21 mouse cellular contexts compared by ENCODE assay signal in the genomic region with DNA sequence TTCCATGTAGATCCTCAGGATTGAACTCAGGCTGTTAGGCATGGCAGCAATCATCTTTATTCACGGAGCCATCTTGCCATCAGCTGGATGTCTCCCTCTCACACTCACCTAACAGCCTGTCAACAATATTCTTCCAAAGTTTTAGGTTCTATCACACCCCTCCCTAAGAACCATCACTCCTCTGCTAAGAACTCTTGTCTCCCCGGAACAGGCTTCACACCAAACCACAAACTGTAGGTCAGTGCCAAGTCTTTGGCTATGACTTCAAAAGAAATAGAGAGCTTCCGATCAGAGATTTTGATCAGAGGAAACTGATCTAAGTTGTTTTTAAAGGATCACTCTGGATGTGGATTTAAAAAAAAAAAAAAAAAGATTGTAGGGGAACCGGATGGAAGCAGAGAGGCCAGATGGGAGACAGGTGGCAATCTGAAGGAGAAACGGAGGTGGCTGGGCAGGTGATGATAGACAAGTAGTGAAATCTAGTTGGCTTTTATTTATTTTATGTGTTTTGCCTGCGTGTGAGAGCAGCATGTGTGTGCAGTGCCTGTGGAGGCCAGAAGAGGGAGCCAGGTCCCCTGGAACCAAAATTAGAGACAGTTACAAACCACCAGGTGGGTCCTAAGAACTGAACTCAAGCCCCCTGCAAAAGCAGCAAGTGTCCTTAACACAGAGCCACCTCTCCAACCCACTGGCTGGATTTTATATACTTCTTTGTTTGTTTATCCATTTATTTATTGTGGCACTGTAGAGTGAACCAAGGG. TPM values are rescaled to one million over a fixed set of nuclear protein-coding genes. Genes with fewer than 3 reads are reported as not detected.
DNase-seq lines count a peak whose midpoint lies in the region; ATAC-seq and TF ChIP-seq lines count a peak whose summit lies in the region.
"Had no signal": no experiment of that assay in that cellular context is flagged by ENCODE, and none has a peak within 500 bp of the region (broad histone marks: within the 10 kb centered on the region; RNA-seq: fewer than 3 reads in every experiment).

No protein-coding gene starts in this region.

- no peaks in the 10 kb centered on the region for H3K4me1 ChIP-seq in hindbrain, postnatal 0 days (ENCODE audit: insufficient read depth, low read length)
- 0 out of 2 replicates have a peak, but pooled peaks cover 3% of the 10 kb centered on the region for H3K4me1 ChIP-seq in hindbrain, embryonic 13.5 days (replicated peaks)
- H3K4me1 ChIP-seq in lung, adult 2 months (ENCODE audit: control insufficient read depth, insufficient read depth, low read length): peaks cover 5% of the 10 kb centered on the region
- H3K4me1 ChIP-seq in small intestine, adult 2 months (ENCODE audit: control insufficient read depth, insufficient read depth, insufficient read length, low read length): no peaks in the 10 kb centered on the region
- H3K4me1 ChIP-seq: embryonic facial prominence, embryonic 12.5 days; neural tube, embryonic 15.5 days had no signal

- DNase-seq in hindbrain, postnatal 0 days (ENCODE audit: low spot score): no peak
- no peak for DNase-seq in lung, adult 2 months
- no peak for DNase-seq in lung, postnatal 25 days (ENCODE audit: low spot score)
- DNase-seq in R1 (ENCODE audit: low read depth, low spot score): peak; percentile 61
- no peak for DNase-seq in retina, embryonic 14.5 days (ENCODE audit: low spot score)
- DNase-seq in ovary, adult 18-20 months (ENCODE audit: low spot score): no peak
- DNase-seq: cerebellum, adult 11-12 months; gastrocnemius, postnatal 36 days; right cerebral cortex, adult 18-20 months; spleen, adult 18-20 months; thymus, postnatal 36 days had no signal

- H3K9ac ChIP-seq in hindbrain, postnatal 0 days (replicated peaks; ENCODE audit: low read length): no peak overlapping the region
- H3K9ac ChIP-seq in hindbrain, embryonic 13.5 days: no peak overlapping the region
- H3K9ac ChIP-seq: embryonic facial prominence, embryonic 12.5 days; intestine, embryonic 15.5 days; limb, embryonic 12.5 days; lung, embryonic 15.5 days; neural tube, embryonic 15.5 days; stomach, embryonic 15.5 days had no signal

- H3K9me3 ChIP-seq in hindbrain, postnatal 0 days (ENCODE audit: low read length): no peaks in the 10 kb centered on the region
- H3K9me3 ChIP-seq in hindbrain, embryonic 13.5 days: no peaks in the 10 kb centered on the region; the same call in 1 of the 2 replicates
- H3K9me3 ChIP-seq: embryonic facial prominence, embryonic 12.5 days; hindbrain, embryonic 10.5 days; intestine, embryonic 15.5 days; limb, embryonic 12.5 days; lung, embryonic 15.5 days; neural tube, embryonic 15.5 days; stomach, embryonic 15.5 days had no signal

- no peak for TF ChIP-seq POLR2A in lung, adult 2 months (IDR thresholded peaks at IDR 0.05; ENCODE audit: borderline replicate concordance, extremely low read depth, low read depth, low read length)
- no peak for TF ChIP-seq POLR2A in small intestine, adult 2 months (IDR thresholded peaks at IDR 0.05; ENCODE audit: low read depth, low read length)

- no peak overlapping the region for H3K27ac ChIP-seq in hindbrain, postnatal 0 days
- no peak overlapping the region for H3K27ac ChIP-seq in hindbrain, embryonic 13.5 days
- no peak overlapping the region for H3K27ac ChIP-seq in small intestine, adult 2 months (ENCODE audit: insufficient read depth, low read depth, low read length)
- H3K27ac ChIP-seq: embryonic facial prominence, embryonic 12.5 days; hindbrain, embryonic 10.5 days; intestine, embryonic 15.5 days; limb, embryonic 12.5 days; lung, embryonic 15.5 days; neural tube, embryonic 15.5 days; stomach, embryonic 15.5 days had no signal

- no peaks in the 10 kb centered on the region for H3K36me3 ChIP-seq in hindbrain, postnatal 0 days (ENCODE audit: insufficient read depth, low read length)
- no peaks in the 10 kb centered on the region for H3K36me3 ChIP-seq in hindbrain, embryonic 13.5 days
- no peaks in the 10 kb centered on the region for H3K36me3 ChIP-seq in small intestine, adult 2 months (ENCODE audit: control insufficient read depth, insufficient read depth, low read length)
- H3K36me3 ChIP-seq: embryonic facial prominence, embryonic 12.5 days; hindbrain, embryonic 10.5 days; intestine, embryonic 15.5 days; limb, embryonic 12.5 days; lung, embryonic 15.5 days; neural tube, embryonic 15.5 days; stomach, embryonic 15.5 days had no signal

- no peaks in the 10 kb centered on the region for H3K27me3 ChIP-seq in hindbrain, postnatal 0 days (ENCODE audit: insufficient read depth, low read length)
- no peaks in the 10 kb centered on the region for H3K27me3 ChIP-seq in hindbrain, embryonic 13.5 days
- H3K27me3 ChIP-seq in small intestine, adult 2 months (ENCODE audit: control insufficient read depth, insufficient read depth, low read length): no peaks in the 10 kb centered on the region
- H3K27me3 ChIP-seq: embryonic facial prominence, embryonic 12.5 days; intestine, embryonic 15.5 days; limb, embryonic 12.5 days; lung, embryonic 15.5 days; neural tube, embryonic 15.5 days; stomach, embryonic 15.5 days had no signal

- WGBS in hindbrain, postnatal 0 days: 90% methylated on average over 6 of the region's 6 CpGs
- WGBS in hindbrain, embryonic 13.5 days: 90% methylated on average over 6 of the region's 6 CpGs
- WGBS in lung, adult 2 months: 76% methylated on average over 6 of the region's 6 CpGs
- WGBS in small intestine, adult 2 months: 85% methylated on average over 6 of the region's 6 CpGs

- no peak overlapping the region for H3K4me3 ChIP-seq in hindbrain, postnatal 0 days (ENCODE audit: low read length)
- no peak overlapping the region for H3K4me3 ChIP-seq in hindbrain, embryonic 13.5 days
- H3K4me3 ChIP-seq in lung, adult 2 months (replicated peaks; ENCODE audit: extremely low read depth, low read depth, low read length): no peak overlapping the region
- no peak overlapping the region for H3K4me3 ChIP-seq in small intestine, adult 2 months (ENCODE audit: low read depth, low read length)
- H3K4me3 ChIP-seq: embryonic facial prominence, embryonic 12.5 days; hindbrain, embryonic 10.5 days; intestine, embryonic 15.5 days; limb, embryonic 12.5 days; lung, embryonic 15.5 days; neural tube, embryonic 15.5 days; stomach, embryonic 15.5 days had no signal

- TF ChIP-seq CTCF in hindbrain, postnatal 0 days (IDR thresholded peaks at IDR 0.05; ENCODE audit: low read depth): peak; percentile 17; the same call in 1 of the 2 replicates
- 0 out of 2 replicates have a peak, but pooled peaks have one; percentile 30 for TF ChIP-seq CTCF in lung, adult 2 months (IDR thresholded peaks at IDR 0.05; ENCODE audit: insufficient read depth, low read length)
- TF ChIP-seq CTCF in small intestine, adult 2 months (IDR thresholded peaks at IDR 0.05; ENCODE audit: extremely low read depth, insufficient read length, insufficient replicate concordance, low read depth, low read length): peak; percentile 53; the same call in 1 of the 2 replicates

- ATAC-seq in hindbrain, postnatal 0 days: no peak
- ATAC-seq in hindbrain, embryonic 13.5 days (ENCODE audit: low FRiP score): no peak
- ATAC-seq: intestine, embryonic 15.5 days had no signal

- H3K4me2 ChIP-seq in hindbrain, postnatal 0 days (ENCODE audit: low read depth, low read length): no peak overlapping the region
- H3K4me2 ChIP-seq in hindbrain, embryonic 13.5 days: no peak overlapping the region
- H3K4me2 ChIP-seq: embryonic facial prominence, embryonic 12.5 days; intestine, embryonic 15.5 days; limb, embryonic 12.5 days; lung, embryonic 15.5 days; midbrain, embryonic 11.5 days; neural tube, embryonic 15.5 days; stomach, embryonic 15.5 days had no signal

RNA-seq across cellular contexts. Expression of a gene that starts 9.2 kb away (rescaled TPM):
- 20.4 and 21.6 TPM in 2 replicates for total RNA-seq in hindbrain, postnatal 0 days (2014; rRNA removed)
- polyA plus RNA-seq in hindbrain, postnatal 0 days (2015; fragmentation: Nextera tagmentation; extraction: Ambion mirVana): 42.6 and 45.5 TPM in 2 replicates
- polyA plus RNA-seq in hindbrain, embryonic 13.5 days (2015; fragmentation: Nextera tagmentation; extraction: Ambion mirVana): 70.4 and 71.1 TPM in 2 replicates
- 9.7 and 15.9 TPM in 2 replicates for polyA plus RNA-seq in lung, adult 2 months (2012; rRNA removed)
- 3.9 and 5.5 TPM in 2 replicates for polyA plus RNA-seq in small intestine, adult 2 months (2012; rRNA removed)

RNA-seq across cellular contexts. Expression of a gene that starts 17.2 kb away (rescaled TPM):
- 18.5 and 19.6 TPM in 2 replicates for total RNA-seq in hindbrain, postnatal 0 days (2014; rRNA removed)
- 9.6 and 10.0 TPM in 2 replicates for polyA plus RNA-seq in hindbrain, postnatal 0 days (2015; fragmentation: Nextera tagmentation; extraction: Ambion mirVana)
- polyA plus RNA-seq in hindbrain, embryonic 13.5 days (2015; fragmentation: Nextera tagmentation; extraction: Ambion mirVana): 8.9 and 9.7 TPM in 2 replicates
- 5.6 and 5.9 TPM in 2 replicates for polyA plus RNA-seq in lung, adult 2 months (2012; rRNA removed)
- polyA plus RNA-seq in small intestine, adult 2 months (2012; rRNA removed): 29.1 and 107 TPM in 2 replicates

RNA-seq across cellular contexts. Expression of a gene that starts 57.4 kb away (rescaled TPM):
- total RNA-seq in hindbrain, postnatal 0 days (2014; rRNA removed): 28.4 and 35.9 TPM in 2 replicates
- polyA plus RNA-seq in hindbrain, postnatal 0 days (2015; fragmentation: Nextera tagmentation; extraction: Ambion mirVana): 5.2 and 5.4 TPM in 2 replicates
- 4.2 and 5.1 TPM in 2 replicates for polyA plus RNA-seq in hindbrain, embryonic 13.5 days (2015; fragmentation: Nextera tagmentation; extraction: Ambion mirVana)
- polyA plus RNA-seq in lung, adult 2 months (2012; rRNA removed): 36.6 and 37.0 TPM in 2 replicates
- 7.1 and 13.0 TPM in 2 replicates for polyA plus RNA-seq in small intestine, adult 2 months (2012; rRNA removed)
